8 mouse cellular contexts compared by ENCODE assay signal in genomic region chr11:107473137-107473820, GRCm38 (mm10). TPM values are rescaled to one million over a fixed set of nuclear protein-coding genes. Genes with fewer than 3 reads are reported as not detected.
DNase-seq lines count a peak whose midpoint lies in the region.

No protein-coding gene starts in this region.

- DNase-seq in heart, adult 18-20 months: peak; percentile 75
- DNase-seq in heart, postnatal 25 days (ENCODE audit: low spot score): no peak
- DNase-seq in CD8-positive naive resting alpha-beta T cell, adult 2 months (ENCODE audit: low read depth in 2 of 2, low spot score in 2 of 2): peak; percentile 42 to 66
- DNase-seq in c-Kit-positive CD71-positive TER-119-positive erythroid progenitor cells, embryonic 14.5 days (ENCODE audit: low spot score): peak; percentile 91
- DNase-seq in heart, adult 8-10 months (ENCODE audit: low spot score): peak; percentile 79
- DNase-seq in layer of hippocampus, adult 9-11 months: peak; percentile 43
- DNase-seq in thymus, postnatal 25 days: peak; percentile 58

- no peaks in the 10 kb centered on the region for H3K36me3 ChIP-seq in megakaryocyte, embryonic 14.5 days (replicated peaks; ENCODE audit: low read length)

- peaks cover 21% of the 10 kb centered on the region for H3K4me1 ChIP-seq in megakaryocyte, embryonic 14.5 days

- H3K9me3 ChIP-seq in megakaryocyte, embryonic 14.5 days: no peaks in the 10 kb centered on the region

- H3K4me3 ChIP-seq in megakaryocyte, embryonic 14.5 days (replicated peaks): peak overlapping the region; percentile 59

- H3K27me3 ChIP-seq in megakaryocyte, embryonic 14.5 days (replicated peaks): no peaks in the 10 kb centered on the region

- intact Hi-C loops in heart, postnatal 25 days (cut with DNase I): loop anchor here (2.0 kb wide), 1 partner anchor 260 kb away; no protein-coding TSS in a partner anchor

RNA-seq across cellular contexts. Expression of gene Pitpnc1, which starts 2.8 kb away (rescaled TPM):
- 10 to 100 TPM; 74.8 to 76.3 TPM for total RNA-seq in heart, adult 18-20 months (2021)
- 10 to 100 TPM; 65.1 to 72.6 TPM for total RNA-seq in heart, postnatal 25 days (2021)
- total RNA-seq in heart, adult 8-10 months (2022): 10 to 100 TPM; 69.0 to 82.6 (median 74.0) TPM
- polyA plus RNA-seq in megakaryocyte, embryonic 14.5 days (2012; ENCODE audit: insufficient read depth, low replicate concordance): 1.4 and 5.1 TPM in 2 replicates

RNA-seq across cellular contexts. Expression of gene Psmd12, which starts 6.0 kb away (rescaled TPM):
- total RNA-seq in heart, adult 18-20 months (2021): 10 to 100 TPM; 93.3 to 94.7 TPM
- 10 to 100 TPM; 84.7 to 87.4 TPM for total RNA-seq in heart, postnatal 25 days (2021)
- 100 to 1,000 TPM in 1 of 4 experiments, 10 to 100 TPM in 3; 88.4 to 102 (median 91.0) TPM for total RNA-seq in heart, adult 8-10 months (2022)
- polyA plus RNA-seq in megakaryocyte, embryonic 14.5 days (2012; ENCODE audit: insufficient read depth, low replicate concordance): 5.1 and 28.0 TPM in 2 replicates
